Mouse (Mus musculus): ENCODE data around the gene Tead3. TPM values are rescaled to one million over a fixed set of nuclear protein-coding genes. Genes with fewer than 3 reads are reported as not detected.
A peak's percentile ranks its signal among the peaks of the same experiment; 100 is the strongest.
"Not testable (repeated sequence)": the region's sequence is repeated elsewhere in the genome, so short reads cannot be mapped to it uniquely, and the experiment has no call there.

Gene Tead3
- polyA plus RNA-seq, 1 experiment: 15.7 TPM

DNA sequence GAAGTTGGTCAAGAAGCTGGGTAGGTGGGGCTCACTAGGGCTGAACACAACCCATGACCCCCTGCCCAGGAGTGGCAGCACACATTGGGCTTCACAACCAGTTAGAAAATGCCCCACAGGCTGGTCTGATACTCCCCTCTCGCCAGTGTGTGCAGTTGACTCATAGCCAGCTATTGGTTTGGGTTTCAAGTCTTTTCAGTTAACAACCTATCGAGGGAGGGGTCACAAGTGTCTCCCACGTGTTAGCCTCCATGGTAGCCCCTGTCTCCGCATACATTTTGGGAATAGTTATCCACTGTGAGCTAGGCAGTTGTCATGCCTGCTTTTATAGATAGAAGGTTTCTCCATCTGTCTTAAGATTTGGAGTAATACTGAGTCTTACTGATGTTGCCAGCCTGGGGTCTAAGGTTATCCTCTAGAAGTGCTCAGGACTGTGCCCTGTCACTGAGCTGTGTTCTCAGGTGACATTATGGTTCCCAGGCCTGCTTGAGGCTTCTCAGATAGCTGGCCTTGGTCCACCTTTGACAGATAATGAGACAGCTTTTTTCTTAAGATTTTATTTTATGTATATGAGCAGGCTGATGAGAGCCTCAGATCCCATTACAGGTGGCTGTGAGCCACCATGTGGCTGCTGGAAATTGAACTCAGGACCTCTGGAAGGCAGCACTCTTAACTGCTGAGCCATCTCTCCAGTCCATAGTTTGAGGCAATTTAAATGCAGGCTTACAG is 20.9 kb downstream of the Tead3 start:
- no peak for TF ChIP-seq CTCF (conservative IDR thresholded peaks at IDR 0.05; ENCODE audit: insufficient read depth, insufficient read length, low read depth, low read length)
- no peak for TF ChIP-seq POLR2A (IDR thresholded peaks at IDR 0.05; ENCODE audit: low read depth, low read length)
- WGBS: 20% methylated on average over 4 of the region's 4 CpGs
- Histone ChIP-seq H3K36me3 (ENCODE audit: control insufficient read depth, insufficient read depth, low read length) (peaks cover 4% of the 10 kb centered on the region; the same call in 1 of the 2 replicates), H3K4me1 (ENCODE audit: control insufficient read depth, insufficient read depth, low read length) (peaks cover 17% of the 10 kb centered on the region), H3K4me3 (ENCODE audit: insufficient read depth, low read depth, low read length) (peak overlapping the region; percentile 66), H3K27me3 (replicated peaks; ENCODE audit: control insufficient read depth, insufficient read depth, low read length) (no peaks in the 10 kb centered on the region), H3K27ac (ENCODE audit: insufficient read depth, low read depth, low read length) (no peak overlapping the region)
- DNase-seq: no peak

DNA sequence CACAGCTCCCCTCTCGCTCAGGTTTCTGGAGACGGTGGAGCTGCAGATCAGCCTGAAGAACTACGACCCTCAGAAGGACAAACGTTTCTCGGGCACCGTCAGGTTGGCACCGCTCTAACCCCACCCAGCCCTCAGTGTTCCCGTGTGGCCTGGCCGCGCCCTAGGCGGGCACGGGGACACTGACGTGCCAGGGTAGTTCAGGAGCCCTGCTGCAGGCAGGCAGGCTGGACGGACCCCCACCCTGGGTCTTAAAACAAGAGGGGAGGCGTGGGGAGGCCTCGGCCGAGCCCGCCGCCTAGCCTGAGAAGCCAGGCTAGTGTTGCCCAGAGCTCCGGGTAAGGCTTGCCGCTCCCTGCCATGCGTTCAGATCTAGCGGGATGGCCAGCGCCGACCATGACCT is 21.7 kb downstream of the Tead3 start:
- Histone ChIP-seq H3K4me1 (ENCODE audit: control insufficient read depth, insufficient read depth, low read length) (peaks cover 17% of the 10 kb centered on the region), H3K36me3 (ENCODE audit: control insufficient read depth, insufficient read depth, low read length) (peaks cover 4% of the 10 kb centered on the region; the same call in 1 of the 2 replicates), H3K27ac (ENCODE audit: insufficient read depth, low read depth, low read length) (peak overlapping the region; percentile 70), H3K4me3 (ENCODE audit: insufficient read depth, low read depth, low read length) (peak overlapping the region; percentile 66), H3K27me3 (replicated peaks; ENCODE audit: control insufficient read depth, insufficient read depth, low read length) (no peaks in the 10 kb centered on the region)
- no peak for DNase-seq
- 2% methylated on average over 25 of the region's 25 CpGs for WGBS
- no peak for TF ChIP-seq CTCF (conservative IDR thresholded peaks at IDR 0.05; ENCODE audit: insufficient read depth, insufficient read length, low read depth, low read length)
- TF ChIP-seq POLR2A (IDR thresholded peaks at IDR 0.05; ENCODE audit: low read depth, low read length): no peak

DNA sequence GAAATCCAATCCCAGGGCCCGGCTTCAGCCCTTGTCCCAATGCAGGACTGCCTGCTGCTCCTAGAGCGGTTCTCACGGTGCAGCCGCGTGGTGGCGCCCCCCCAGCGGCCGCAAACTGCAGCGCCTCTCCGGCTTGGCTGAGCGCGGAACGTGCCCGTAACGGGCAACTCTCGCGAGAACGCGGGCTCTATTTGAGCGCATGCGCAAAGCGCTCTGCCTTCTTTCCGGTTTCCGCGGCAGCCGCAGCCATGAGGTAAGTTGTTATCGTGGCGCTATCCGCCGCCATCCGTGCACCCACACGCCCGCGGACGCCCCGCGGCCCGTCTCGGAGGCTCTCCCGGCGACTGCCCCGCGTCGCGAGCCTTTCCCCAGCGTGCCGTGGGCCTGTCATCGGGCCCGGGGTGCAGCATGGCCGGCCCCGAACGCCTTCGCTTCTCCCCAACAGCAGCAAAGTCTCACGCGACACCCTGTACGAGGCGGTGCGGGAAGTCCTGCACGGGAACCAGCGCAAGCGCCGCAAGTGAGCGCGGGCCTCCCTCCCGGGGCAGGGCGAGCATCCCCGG is 22.2 kb downstream of the Tead3 start, which contains the start of gene Rpl10a:
Rpl10a (plus strand) TSS at position 106 of the 563 bp plus-strand sequence.
- H3K27me3 ChIP-seq (replicated peaks; ENCODE audit: control insufficient read depth, insufficient read depth, low read length): no peaks in the 10 kb centered on the region
- DNase-seq: peak; percentile 98
- H3K4me3 ChIP-seq (ENCODE audit: insufficient read depth, low read depth, low read length): peak within 1 kb of the TSS; percentile 66
- H3K27ac ChIP-seq (ENCODE audit: insufficient read depth, low read depth, low read length): peak within 1 kb of the TSS; percentile 85
- peaks cover 4% of the 10 kb centered on the region; the same call in 1 of the 2 replicates for H3K36me3 ChIP-seq (ENCODE audit: control insufficient read depth, insufficient read depth, low read length)
- under 1% methylated on average over 67 of the region's 67 CpGs for WGBS
- H3K4me1 ChIP-seq (ENCODE audit: control insufficient read depth, insufficient read depth, low read length): peaks cover 17% of the 10 kb centered on the region
- TF ChIP-seq POLR2A (IDR thresholded peaks at IDR 0.05; ENCODE audit: low read depth, low read length) (peak; percentile 96), CTCF (conservative IDR thresholded peaks at IDR 0.05; ENCODE audit: insufficient read depth, insufficient read length, low read depth, low read length) (peak; percentile 71)

DNA sequence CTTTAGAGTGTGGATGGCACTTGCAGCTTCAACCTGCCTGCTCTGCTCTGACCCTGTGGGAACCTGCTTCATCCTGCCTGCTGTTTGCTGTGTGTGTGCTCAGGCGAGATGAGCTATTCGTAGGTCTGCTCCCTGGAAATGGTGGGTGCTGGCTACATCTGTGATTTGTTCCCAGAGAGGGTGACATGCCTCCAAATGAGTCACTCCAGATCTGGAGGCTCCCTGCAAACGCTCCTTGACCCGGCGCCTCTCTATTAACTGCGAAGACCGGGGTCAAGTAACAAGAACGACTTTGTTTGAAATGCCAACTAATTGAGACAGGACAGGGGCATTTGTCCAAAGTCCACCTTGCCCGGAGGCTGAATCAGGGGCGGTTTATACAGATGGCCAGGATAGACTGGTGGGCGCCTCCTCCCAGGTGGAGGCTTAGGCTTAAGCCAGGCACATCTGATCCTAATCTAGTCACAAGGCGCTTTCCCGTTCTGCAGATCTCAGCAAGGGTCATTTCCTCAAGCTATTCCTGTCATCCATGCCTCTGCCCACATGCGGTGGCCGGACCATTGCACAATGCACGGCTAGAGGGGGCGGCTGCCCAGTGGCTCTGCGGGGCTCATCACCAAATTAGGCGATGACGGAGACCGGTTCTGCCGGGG is 22.8 kb downstream of the Tead3 start:
- Histone ChIP-seq H3K4me1 (ENCODE audit: control insufficient read depth, insufficient read depth, low read length) (peaks cover 17% of the 10 kb centered on the region), H3K27me3 (replicated peaks; ENCODE audit: control insufficient read depth, insufficient read depth, low read length) (no peaks in the 10 kb centered on the region), H3K27ac (ENCODE audit: insufficient read depth, low read depth, low read length) (peak overlapping the region; percentile 85), H3K4me3 (ENCODE audit: insufficient read depth, low read depth, low read length) (peak overlapping the region; percentile 42), H3K36me3 (ENCODE audit: control insufficient read depth, insufficient read depth, low read length) (peaks cover 4% of the 10 kb centered on the region; the same call in 1 of the 2 replicates)
- 6% methylated on average over 22 of the region's 22 CpGs for WGBS
- TF ChIP-seq CTCF (conservative IDR thresholded peaks at IDR 0.05; ENCODE audit: insufficient read depth, insufficient read length, low read depth, low read length) (no peak), POLR2A (IDR thresholded peaks at IDR 0.05; ENCODE audit: low read depth, low read length) (no peak)
- DNase-seq: peak; percentile 85

DNA sequence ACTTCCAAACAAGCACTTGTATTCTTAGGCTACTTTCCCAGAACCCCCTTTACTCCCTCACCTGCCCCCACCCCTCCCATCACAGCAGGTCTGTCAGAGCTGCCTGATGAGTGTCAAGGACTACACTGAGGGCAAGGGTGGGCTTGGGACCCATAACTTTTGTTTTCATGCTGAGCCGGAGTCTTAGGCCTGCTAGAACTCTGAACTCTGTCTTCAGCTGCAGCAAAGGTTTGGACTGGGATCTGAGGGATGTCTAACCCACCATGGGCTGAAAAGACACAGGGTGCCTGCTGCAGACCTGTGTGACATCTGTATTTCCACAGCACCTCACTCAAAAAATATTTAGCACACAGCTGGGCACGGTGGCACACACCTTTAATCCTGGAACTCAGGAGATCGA is 23.7 kb downstream of the Tead3 start:
- Histone ChIP-seq H3K36me3 (ENCODE audit: control insufficient read depth, insufficient read depth, low read length) (peaks cover 4% of the 10 kb centered on the region; the same call in 1 of the 2 replicates), H3K4me1 (ENCODE audit: control insufficient read depth, insufficient read depth, low read length) (peaks cover 17% of the 10 kb centered on the region), H3K27ac (ENCODE audit: insufficient read depth, low read depth, low read length) (no peak overlapping the region), H3K27me3 (replicated peaks; ENCODE audit: control insufficient read depth, insufficient read depth, low read length) (no peaks in the 10 kb centered on the region), H3K4me3 (ENCODE audit: insufficient read depth, low read depth, low read length) (no peak overlapping the region)
- TF ChIP-seq CTCF (conservative IDR thresholded peaks at IDR 0.05; ENCODE audit: insufficient read depth, insufficient read length, low read depth, low read length) (no peak), POLR2A (IDR thresholded peaks at IDR 0.05; ENCODE audit: low read depth, low read length) (no peak)
- WGBS: 76% methylated on average over 3 of the region's 3 CpGs
- DNase-seq: no peak

DNA sequence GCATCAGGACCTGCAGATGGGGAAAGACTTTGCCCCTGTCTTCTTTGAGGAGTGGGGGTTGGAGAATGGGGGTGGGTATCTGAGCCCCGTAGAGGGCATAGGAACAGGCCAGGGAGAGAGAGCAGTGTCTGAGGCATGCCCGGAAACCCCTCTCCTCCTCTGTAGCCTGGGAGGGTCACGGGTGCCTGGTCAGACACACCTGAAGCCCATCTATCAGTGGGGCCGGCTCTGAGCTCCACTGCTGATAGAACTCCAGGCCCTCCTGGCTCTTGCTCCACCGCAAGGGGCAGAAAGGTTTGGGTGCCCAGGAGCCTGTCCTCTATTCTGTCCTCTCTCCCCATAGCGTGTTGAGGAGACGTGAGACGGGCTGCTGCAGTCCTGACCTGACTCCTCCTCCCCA is 24.9 kb downstream of the Tead3 start:
- Histone ChIP-seq H3K4me3 (ENCODE audit: insufficient read depth, low read depth, low read length) (no peak overlapping the region), H3K36me3 (ENCODE audit: control insufficient read depth, insufficient read depth, low read length) (peaks cover 4% of the 10 kb centered on the region; the same call in 1 of the 2 replicates), H3K4me1 (ENCODE audit: control insufficient read depth, insufficient read depth, low read length) (peaks cover 17% of the 10 kb centered on the region), H3K27me3 (replicated peaks; ENCODE audit: control insufficient read depth, insufficient read depth, low read length) (no peaks in the 10 kb centered on the region), H3K27ac (ENCODE audit: insufficient read depth, low read depth, low read length) (no peak overlapping the region)
- 79% methylated on average over 8 of the region's 8 CpGs for WGBS
- TF ChIP-seq POLR2A (IDR thresholded peaks at IDR 0.05; ENCODE audit: low read depth, low read length) (no peak), CTCF (conservative IDR thresholded peaks at IDR 0.05; ENCODE audit: insufficient read depth, insufficient read length, low read depth, low read length) (no peak)
- DNase-seq: no peak

DNA sequence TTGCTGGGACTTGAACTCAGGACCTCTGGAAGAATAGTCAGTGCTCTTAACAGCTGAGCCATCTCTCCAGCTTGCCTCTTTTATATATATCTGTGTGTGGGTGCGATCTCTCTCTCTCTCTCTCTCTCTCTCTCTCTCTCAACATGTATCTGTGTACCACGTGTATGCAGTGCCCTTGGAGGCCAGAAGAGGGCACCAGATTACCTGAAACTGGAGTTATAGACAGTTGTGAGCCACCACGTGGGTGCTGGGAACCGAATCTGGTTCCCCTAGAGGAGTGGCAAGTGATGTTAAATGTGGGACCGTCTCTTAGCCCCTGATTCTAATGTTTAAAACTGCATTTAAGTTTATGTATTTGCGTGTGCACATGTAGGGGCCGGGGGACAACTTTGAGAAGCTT is 26.2 kb downstream of the Tead3 start:
- not testable (repeated sequence) for DNase-seq; H3K36me3 ChIP-seq (ENCODE audit: control insufficient read depth, insufficient read depth, low read length); H3K4me3 ChIP-seq (ENCODE audit: insufficient read depth, low read depth, low read length); H3K27me3 ChIP-seq (replicated peaks; ENCODE audit: control insufficient read depth, insufficient read depth, low read length); H3K27ac ChIP-seq (ENCODE audit: insufficient read depth, low read depth, low read length)
- peaks cover 13% of the 10 kb centered on the region for H3K4me1 ChIP-seq (ENCODE audit: control insufficient read depth, insufficient read depth, low read length)
- 95% methylated on average over 7 of the region's 7 CpGs for WGBS
- TF ChIP-seq CTCF (conservative IDR thresholded peaks at IDR 0.05; ENCODE audit: insufficient read depth, insufficient read length, low read depth, low read length): 0 out of 2 replicates have a peak, but pooled peaks have one; percentile 1
